Comparison of ENCODE assay signal across 8 mouse cellular contexts in genomic region chr9:110410908-110411887, GRCm38 (mm10). TPM values are rescaled to one million over a fixed set of nuclear protein-coding genes. Genes with fewer than 3 reads are reported as not detected.
DNase-seq lines count a peak whose midpoint lies in the region; ATAC-seq lines count a peak whose summit lies in the region.

No protein-coding gene starts in this region.

- whole genome bisulfite sequencing in neural tube, embryonic 15.5 days, result 46% methylated on average over 6 of the region's 6 CpGs

- H3K9me3 ChIP-seq in neural tube, embryonic 15.5 days (replicated peaks), result no peaks in the 10 kb centered on the region

- no peaks in the 10 kb centered on the region for H3K36me3 ChIP-seq in neural tube, embryonic 15.5 days

- H3K4me2 ChIP-seq in neural tube, embryonic 15.5 days, result no peak overlapping the region

- H3K4me1 ChIP-seq in neural tube, embryonic 15.5 days, result peaks cover 17% of the 10 kb centered on the region

- H3K9ac ChIP-seq in neural tube, embryonic 15.5 days (replicated peaks), result no peak overlapping the region

- no peaks in the 10 kb centered on the region for H3K27me3 ChIP-seq in neural tube, embryonic 15.5 days (replicated peaks)

- no peak for ATAC-seq in neural tube, embryonic 15.5 days (ENCODE audit: low FRiP score)

- DNase-seq in neural tube, embryonic 10.5 days (ENCODE audit: extremely low spot score, low spot score), result peak; percentile 76
- peak; percentile 64 for DNase-seq in c-Kit-positive CD71-positive TER-119-negative erythroid progenitor cells, embryonic 14.5 days (ENCODE audit: low read depth)
- peak; percentile 68 to 76 for DNase-seq in frontal cortex, postnatal 25 days (ENCODE audit: low spot score in 2 of 2)
- DNase-seq in kidney, postnatal 14 days, result peak; percentile 86
- peak; percentile 84 to 88 for DNase-seq in lung, adult 18-20 months
- DNase-seq in retina, postnatal 7 days (ENCODE audit: low read depth, low spot score), result peak; percentile 79
- DNase-seq in urinary bladder, adult 18-20 months (ENCODE audit: low spot score in 2 of 2), result peak; percentile 63 to 64

- no peak overlapping the region for H3K4me3 ChIP-seq in neural tube, embryonic 15.5 days (replicated peaks)

- no peak overlapping the region for H3K27ac ChIP-seq in neural tube, embryonic 15.5 days (replicated peaks)

RNA-seq across cellular contexts. Expression of gene Ptpn23, which starts 3.2 kb away (rescaled TPM):
- 24.6 and 25.8 TPM in 2 replicates for polyA plus RNA-seq in neural tube, embryonic 15.5 days (2015; fragmentation: Nextera tagmentation; extraction: Ambion mirVana)

RNA-seq across cellular contexts. Expression of gene Ngp, which starts 8.3 kb away (rescaled TPM):
- 1.9 and 3.3 TPM in 2 replicates for polyA plus RNA-seq in neural tube, embryonic 15.5 days (2015; fragmentation: Nextera tagmentation; extraction: Ambion mirVana)
